Mouse (Mus musculus): ENCODE measurements around the gene Fig4. TPM values are rescaled to one million over a fixed set of nuclear protein-coding genes. Genes with fewer than 3 reads are reported as not detected.

The Fig4 gene
- polyA plus RNA-seq, 1 experiment, result 7.8 TPM

DNA sequence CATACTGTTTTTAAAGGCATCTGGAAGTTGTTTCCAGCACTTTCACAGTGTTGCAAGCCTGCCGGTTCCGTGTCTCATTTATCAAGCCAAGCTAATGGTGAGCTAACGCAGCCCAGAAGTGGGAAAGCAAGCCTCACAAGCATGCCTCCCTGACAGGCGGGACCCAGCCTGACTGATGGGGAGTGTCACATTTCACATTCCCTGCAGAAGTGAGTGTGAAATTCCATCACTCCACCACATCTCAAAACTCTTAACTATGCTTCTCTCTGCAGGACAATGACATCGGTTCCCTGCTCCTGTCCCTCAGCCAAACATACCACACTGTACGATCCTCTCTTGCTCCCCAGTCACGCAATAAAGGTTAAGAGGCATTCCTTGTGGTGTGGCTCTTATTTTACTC is 10.0 kb downstream of the Fig4 start:
- H3ac ChIP-seq (ENCODE audit: control insufficient read depth, insufficient read length, low read depth), result no peak overlapping the region
- no peaks in the 10 kb centered on the region for H3K79me3 ChIP-seq (ENCODE audit: low read depth)
- H3K4me3 ChIP-seq (ENCODE audit: insufficient read depth, poor library complexity, severe bottlenecking), result no peak overlapping the region
- no peaks in the 10 kb centered on the region for H3K27me3 ChIP-seq (ENCODE audit: control insufficient read depth, insufficient read depth, insufficient read length)
- no peak for TF ChIP-seq MYOG (IDR thresholded peaks at IDR 0.05; ENCODE audit: control insufficient read depth, extremely low read depth, insufficient read length)
- peak; percentile 18 for TF ChIP-seq MAX (IDR thresholded peaks at IDR 0.05)
- H3K36me3 ChIP-seq (ENCODE audit: control insufficient read depth, insufficient read depth), result no peaks in the 10 kb centered on the region
- H3K79me2 ChIP-seq (ENCODE audit: control insufficient read depth, insufficient read depth), result no peaks in the 10 kb centered on the region

DNA sequence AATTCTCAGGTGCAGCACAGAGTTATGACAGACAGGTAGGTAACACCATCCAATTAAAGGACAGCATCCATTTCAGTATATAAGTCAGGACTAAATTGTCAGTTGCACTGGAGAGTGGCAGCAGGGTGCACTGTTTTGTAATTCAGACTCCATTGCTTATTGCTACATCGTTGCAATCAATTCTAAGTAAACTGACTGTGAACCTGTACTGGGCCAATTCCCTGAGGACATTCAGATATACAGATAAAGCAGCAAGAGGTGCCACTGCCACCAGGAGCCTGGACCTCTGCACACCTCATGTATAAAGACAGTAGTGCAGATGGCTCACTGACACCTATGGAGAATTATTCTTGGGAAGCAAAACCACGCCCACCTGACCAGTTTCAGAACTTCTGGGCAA is 12.0 kb downstream of the Fig4 start:
- H3K27me3 ChIP-seq (ENCODE audit: control insufficient read depth, insufficient read depth, insufficient read length), result no peaks in the 10 kb centered on the region
- no peak overlapping the region for H3K4me3 ChIP-seq (ENCODE audit: insufficient read depth, poor library complexity, severe bottlenecking)
- H3K79me2 ChIP-seq (ENCODE audit: control insufficient read depth, insufficient read depth), result no peaks in the 10 kb centered on the region
- TF ChIP-seq MYOG (IDR thresholded peaks at IDR 0.05; ENCODE audit: control insufficient read depth, extremely low read depth, insufficient read length) (no peak), CEBPB (IDR thresholded peaks at IDR 0.05; ENCODE audit: low read depth) (no peak), FOSL1 (IDR thresholded peaks at IDR 0.05; ENCODE audit: insufficient read depth, low read length, poor library complexity, severe bottlenecking) (no peak), USF1 (IDR thresholded peaks at IDR 0.05; ENCODE audit: low read depth) (no peak), MAX (IDR thresholded peaks at IDR 0.05) (no peak), CTCF (IDR thresholded peaks at IDR 0.05; ENCODE audit: control insufficient read depth, insufficient read depth, insufficient read length) (no peak), MYOD1 (IDR thresholded peaks at IDR 0.05; ENCODE audit: control insufficient read depth, insufficient read length, low read depth) (no peak)
- H3ac ChIP-seq (ENCODE audit: control insufficient read depth, insufficient read length, low read depth), result no peak overlapping the region
- no peaks in the 10 kb centered on the region for H3K79me3 ChIP-seq (ENCODE audit: low read depth)
- no peaks in the 10 kb centered on the region for H3K36me3 ChIP-seq (ENCODE audit: control insufficient read depth, insufficient read depth)

DNA sequence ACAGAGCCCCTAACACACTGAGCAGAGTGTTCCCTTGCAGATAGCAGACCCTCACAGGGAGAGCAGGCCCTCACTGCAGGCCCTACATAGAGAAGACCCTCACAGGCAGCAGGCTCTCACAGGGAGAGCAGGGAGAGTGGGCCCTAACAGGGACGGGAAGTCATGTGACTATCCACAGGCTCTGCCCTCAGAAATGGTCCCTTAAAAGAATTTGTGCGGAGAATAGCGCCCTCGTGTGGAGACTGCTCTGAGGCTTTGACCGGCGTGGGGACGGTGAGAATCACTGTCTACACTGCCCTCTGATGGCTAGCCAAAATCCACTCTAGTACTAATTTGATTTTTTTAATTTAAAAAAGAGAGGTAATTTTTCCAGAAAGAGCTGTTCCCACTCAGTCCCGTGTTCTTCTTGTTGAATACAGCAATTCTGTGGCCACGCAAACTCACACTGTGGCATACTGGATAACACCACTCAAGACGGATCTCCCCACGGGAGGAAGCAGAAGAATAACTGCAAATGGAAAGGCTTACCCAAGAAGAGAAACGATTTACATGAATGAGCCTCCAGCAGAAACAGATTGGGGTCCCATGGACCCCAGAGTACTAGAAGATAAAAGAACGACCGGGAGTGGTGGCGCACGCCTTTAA is 14.2 kb downstream of the Fig4 start:
- H3K27me3 ChIP-seq (ENCODE audit: control insufficient read depth, insufficient read depth, insufficient read length), result no peaks in the 10 kb centered on the region
- H3ac ChIP-seq (ENCODE audit: control insufficient read depth, insufficient read length, low read depth), result no peak overlapping the region
- H3K4me3 ChIP-seq (ENCODE audit: insufficient read depth, poor library complexity, severe bottlenecking), result no peak overlapping the region
- no peaks in the 10 kb centered on the region for H3K79me2 ChIP-seq (ENCODE audit: control insufficient read depth, insufficient read depth)
- H3K36me3 ChIP-seq (ENCODE audit: control insufficient read depth, insufficient read depth), result no peaks in the 10 kb centered on the region
- TF ChIP-seq CTCF (IDR thresholded peaks at IDR 0.05; ENCODE audit: control insufficient read depth, insufficient read depth, insufficient read length) (peak; percentile 81), CEBPB (IDR thresholded peaks at IDR 0.05; ENCODE audit: low read depth) (no peak), FOSL1 (IDR thresholded peaks at IDR 0.05; ENCODE audit: insufficient read depth, low read length, poor library complexity, severe bottlenecking) (no peak), USF1 (IDR thresholded peaks at IDR 0.05; ENCODE audit: low read depth) (peak; percentile 85)
- H3K79me3 ChIP-seq (ENCODE audit: low read depth), result no peaks in the 10 kb centered on the region

DNA sequence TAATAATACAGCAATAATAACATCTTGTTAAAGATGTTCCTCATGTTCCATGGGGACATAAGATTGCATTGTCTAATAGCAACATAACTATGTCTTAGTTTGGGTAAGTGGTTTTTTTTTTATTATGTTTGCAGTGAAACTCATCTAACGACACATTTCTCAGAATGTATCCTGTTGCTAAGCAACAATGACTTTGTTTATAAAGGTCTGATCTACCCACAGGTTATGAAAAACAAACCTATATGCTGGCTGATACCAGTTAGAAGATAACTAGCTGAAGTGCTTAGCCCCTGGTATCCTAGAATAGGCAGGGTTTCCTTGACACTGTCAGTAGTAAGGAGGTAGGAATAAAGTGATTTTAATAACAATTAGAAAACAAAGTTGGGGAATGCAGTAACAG is 15.0 kb downstream of the Fig4 start:
- Histone ChIP-seq H3K79me2 (ENCODE audit: control insufficient read depth, insufficient read depth) (no peaks in the 10 kb centered on the region), H3K79me3 (ENCODE audit: low read depth) (no peaks in the 10 kb centered on the region), H3K36me3 (ENCODE audit: control insufficient read depth, insufficient read depth) (no peaks in the 10 kb centered on the region), H3K27me3 (ENCODE audit: control insufficient read depth, insufficient read depth, insufficient read length) (no peaks in the 10 kb centered on the region), H3ac (ENCODE audit: control insufficient read depth, insufficient read length, low read depth) (no peak overlapping the region), H3K4me3 (ENCODE audit: insufficient read depth, poor library complexity, severe bottlenecking) (no peak overlapping the region)
- TF ChIP-seq CEBPB (IDR thresholded peaks at IDR 0.05; ENCODE audit: low read depth), result no peak
- no peak for TF ChIP-seq CTCF (IDR thresholded peaks at IDR 0.05; ENCODE audit: control insufficient read depth, insufficient read depth, insufficient read length)
- no peak for TF ChIP-seq MYOD1 (IDR thresholded peaks at IDR 0.05; ENCODE audit: control insufficient read depth, insufficient read length, low read depth)
- TF ChIP-seq FOSL1 (IDR thresholded peaks at IDR 0.05; ENCODE audit: insufficient read depth, low read length, poor library complexity, severe bottlenecking), result no peak
- no peak for TF ChIP-seq USF1 (IDR thresholded peaks at IDR 0.05; ENCODE audit: low read depth)

DNA sequence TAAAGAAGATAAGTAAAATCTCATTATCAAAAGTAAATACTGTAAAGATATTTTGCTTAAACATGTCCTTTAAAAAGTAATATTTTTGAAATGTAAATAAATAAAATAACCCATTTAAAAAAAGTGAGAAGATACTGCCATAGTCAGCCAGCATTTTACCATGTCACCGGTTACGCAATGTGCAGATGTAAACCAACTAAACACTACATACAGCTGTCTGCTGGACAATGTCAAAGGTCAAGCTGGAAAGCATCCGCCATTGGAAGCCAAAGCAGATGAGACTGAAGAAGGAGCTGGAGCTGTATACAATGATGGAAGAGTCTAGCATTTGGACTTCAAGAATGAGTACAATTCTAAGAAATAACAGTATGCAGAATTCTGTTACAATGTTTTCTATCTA is 15.4 kb downstream of the Fig4 start:
- H3K36me3 ChIP-seq (ENCODE audit: control insufficient read depth, insufficient read depth), result no peaks in the 10 kb centered on the region
- no peak overlapping the region for H3ac ChIP-seq (ENCODE audit: control insufficient read depth, insufficient read length, low read depth)
- H3K27me3 ChIP-seq (ENCODE audit: control insufficient read depth, insufficient read depth, insufficient read length), result no peaks in the 10 kb centered on the region
- no peaks in the 10 kb centered on the region for H3K79me3 ChIP-seq (ENCODE audit: low read depth)
- TF ChIP-seq MAX (IDR thresholded peaks at IDR 0.05) (no peak), CTCF (IDR thresholded peaks at IDR 0.05; ENCODE audit: control insufficient read depth, insufficient read depth, insufficient read length) (no peak), USF1 (IDR thresholded peaks at IDR 0.05; ENCODE audit: low read depth) (no peak), MYOG (IDR thresholded peaks at IDR 0.05; ENCODE audit: control insufficient read depth, extremely low read depth, insufficient read length) (no peak), CEBPB (IDR thresholded peaks at IDR 0.05; ENCODE audit: low read depth) (peak; percentile 66), MYOD1 (IDR thresholded peaks at IDR 0.05; ENCODE audit: control insufficient read depth, insufficient read length, low read depth) (no peak)
- no peaks in the 10 kb centered on the region for H3K79me2 ChIP-seq (ENCODE audit: control insufficient read depth, insufficient read depth)
- H3K4me3 ChIP-seq (ENCODE audit: insufficient read depth, poor library complexity, severe bottlenecking), result no peak overlapping the region

DNA sequence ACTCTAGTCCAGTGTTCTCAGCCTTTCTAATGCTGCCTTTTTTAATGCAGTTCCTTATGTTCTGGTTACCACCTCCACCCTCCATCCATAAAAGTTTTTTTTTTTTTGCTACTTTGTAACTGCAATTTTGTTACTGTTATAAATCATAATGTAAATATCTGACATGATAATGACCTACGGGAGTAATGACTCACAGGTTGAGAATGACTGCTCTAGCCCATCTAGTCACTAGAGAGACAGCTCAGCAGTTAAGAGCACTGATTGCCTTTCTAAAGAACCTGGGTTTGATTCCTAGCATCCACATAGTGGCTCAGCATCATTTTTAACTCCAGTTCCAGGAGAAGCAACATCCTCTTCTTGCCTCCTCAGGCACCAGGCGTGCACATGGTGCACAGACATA is 21.0 kb downstream of the Fig4 start:
- H3K79me2 ChIP-seq (ENCODE audit: control insufficient read depth, insufficient read depth), result no peaks in the 10 kb centered on the region
- no peaks in the 10 kb centered on the region for H3K36me3 ChIP-seq (ENCODE audit: control insufficient read depth, insufficient read depth)
- no peak overlapping the region for H3K4me3 ChIP-seq (ENCODE audit: insufficient read depth, poor library complexity, severe bottlenecking)
- no peaks in the 10 kb centered on the region for H3K27me3 ChIP-seq (ENCODE audit: control insufficient read depth, insufficient read depth, insufficient read length)
- no peaks in the 10 kb centered on the region for H3K79me3 ChIP-seq (ENCODE audit: low read depth)
- H3ac ChIP-seq (ENCODE audit: control insufficient read depth, insufficient read length, low read depth), result no peak overlapping the region
- TF ChIP-seq MYOG (IDR thresholded peaks at IDR 0.05; ENCODE audit: control insufficient read depth, extremely low read depth, insufficient read length) (no peak), CTCF (IDR thresholded peaks at IDR 0.05; ENCODE audit: control insufficient read depth, insufficient read depth, insufficient read length) (no peak), FOSL1 (IDR thresholded peaks at IDR 0.05; ENCODE audit: insufficient read depth, low read length, poor library complexity, severe bottlenecking) (peak; percentile 73), CEBPB (IDR thresholded peaks at IDR 0.05; ENCODE audit: low read depth) (peak; percentile 20)

All from C2C12 (cell line).